Mouse (Mus musculus) CH12.LX (cell line): ENCODE measurements around the gene Zfp987. TPM values are rescaled to one million over a fixed set of nuclear protein-coding genes. Genes with fewer than 3 reads are reported as not detected.

Experiments used
- polyA plus RNA-seq: library from polyadenylated mRNA; unstranded; fragments of >175 nt; gene quantifications from 2 replicates; pipeline ENCODE4 v1.2.1, GENCODE M21; 2012; ENCODE audit warnings: low read depth; ENCODE audit not compliant: insufficient read length
- total RNA-seq, 2 experiments: library from RNA; depleted of rRNA; stranded (reverse); fragments of 300-350 nt in 1 of 2; fragments of >200 nt in 1 of 2; gene quantifications; 2 replicates each; pipeline ENCODE4 v1.2.3; 2012 to 2014

Zfp987 gene
- total and polyA plus RNA-seq, 3 experiments = not detected

Other genes starting within 250 kb of the Zfp987 start
- gene Zfp986, start 228.5 kb upstream of the Zfp987 start, total RNA-seq (2012; rRNA removed) = not detected in 2 replicates
- not detected in 2 replicates for gene Zfp986, start 228.5 kb upstream of the Zfp987 start, total RNA-seq (2014; rRNA removed)
- not detected in 2 replicates for gene Zfp986, start 228.5 kb upstream of the Zfp987 start, polyA plus RNA-seq
- gene Zfp600, start 59.5 kb downstream of the Zfp987 start, total RNA-seq (2012; rRNA removed) = not detected in 2 replicates
- gene Zfp600, start 59.5 kb downstream of the Zfp987 start, total RNA-seq (2014; rRNA removed) = not detected in 2 replicates
- gene Zfp600, start 59.5 kb downstream of the Zfp987 start, polyA plus RNA-seq = not detected in 2 replicates